Mouse (Mus musculus) R1 (cell line): ENCODE measurements around the gene Col2a1.

Source experiments
- DNase-seq: peaks from one replicate; pipeline ENCODE4 v3.0.0-alpha.2; 2018; ENCODE audit warnings: low read depth, low spot score

Col2a1 gene

DNA sequence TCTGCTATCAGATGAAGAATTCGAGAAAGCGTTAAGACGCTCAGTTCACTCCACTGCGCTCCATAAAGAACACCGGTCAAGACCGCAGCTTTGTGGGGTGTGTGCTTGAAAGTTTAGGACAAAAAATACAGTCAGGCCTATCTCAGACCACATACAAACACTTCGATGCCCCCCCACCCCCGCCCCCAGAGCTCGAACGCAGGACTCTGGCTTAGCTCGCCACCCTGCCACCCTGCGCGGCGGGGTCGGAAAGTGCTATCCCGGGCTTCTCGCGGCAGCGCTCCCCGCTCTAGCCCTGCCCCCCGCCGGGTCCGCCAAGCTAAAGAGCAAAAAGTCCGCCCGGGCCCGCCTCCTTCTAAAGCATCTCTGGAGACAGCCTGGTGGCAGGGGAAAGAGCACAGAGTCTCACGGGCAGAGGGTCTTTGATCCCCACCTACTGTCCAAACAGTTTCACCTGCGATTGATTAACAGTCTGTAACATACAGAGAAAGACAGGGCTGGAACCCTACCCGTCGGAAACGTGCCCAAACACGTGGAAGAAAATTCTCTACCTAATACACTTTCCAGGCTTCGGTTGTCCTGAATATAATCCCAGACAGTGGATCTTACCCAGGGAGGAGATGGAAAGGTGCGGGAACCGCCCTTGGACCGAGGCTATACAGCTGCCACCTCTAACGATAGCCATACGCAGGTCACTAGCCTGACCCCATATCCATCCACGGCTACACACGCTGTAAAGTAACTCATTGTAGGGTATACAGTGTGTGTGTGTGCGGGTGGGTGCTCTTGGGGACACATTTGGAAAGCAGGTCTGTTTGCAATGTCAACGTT, 1.3 kb downstream of the Col2a1 start:
- peak; percentile 47 for DNase-seq

DNA sequence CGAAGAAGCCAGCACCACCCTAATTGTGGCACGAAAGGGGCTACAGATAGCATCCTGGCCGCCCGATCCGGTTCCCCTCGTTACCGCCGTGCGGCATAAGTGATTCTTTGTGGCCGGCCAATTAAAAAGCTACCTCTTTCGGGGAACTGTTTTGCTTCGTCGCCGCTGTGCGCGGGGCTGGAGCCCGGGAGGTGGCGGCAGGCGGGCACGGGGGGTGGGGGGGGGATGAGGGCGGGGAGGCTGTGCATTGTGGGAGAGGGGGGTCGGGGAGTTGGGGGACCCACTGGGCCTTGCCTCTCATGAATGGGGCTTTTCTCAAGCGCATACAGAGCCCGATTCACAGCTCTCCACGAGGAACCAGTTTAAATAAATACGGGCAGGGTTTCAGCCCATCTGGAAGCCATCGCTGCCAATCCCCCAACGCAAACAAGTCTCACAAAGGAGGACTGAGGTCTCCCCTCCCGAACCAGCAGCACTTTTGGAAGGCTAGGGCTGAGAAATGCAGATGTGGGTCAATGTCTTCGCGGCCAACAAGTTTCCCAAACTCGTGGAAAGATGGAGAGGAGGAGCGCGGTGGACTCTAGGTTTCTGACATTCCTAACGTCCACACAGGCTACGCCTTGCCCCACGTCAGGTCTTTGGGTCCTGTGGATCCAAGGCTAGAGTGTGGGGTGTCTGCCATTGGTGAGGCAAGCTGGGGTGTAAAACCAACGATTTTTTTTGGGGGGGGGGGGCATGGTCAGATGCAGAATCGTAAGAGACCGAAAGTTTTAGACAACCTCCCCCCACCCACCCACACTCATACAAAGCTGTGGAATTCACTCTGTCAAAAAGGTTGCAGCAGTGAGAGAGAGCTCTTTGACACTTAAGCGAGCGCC, 2.1 kb downstream of the Col2a1 start:
- DNase-seq: no peak

DNA sequence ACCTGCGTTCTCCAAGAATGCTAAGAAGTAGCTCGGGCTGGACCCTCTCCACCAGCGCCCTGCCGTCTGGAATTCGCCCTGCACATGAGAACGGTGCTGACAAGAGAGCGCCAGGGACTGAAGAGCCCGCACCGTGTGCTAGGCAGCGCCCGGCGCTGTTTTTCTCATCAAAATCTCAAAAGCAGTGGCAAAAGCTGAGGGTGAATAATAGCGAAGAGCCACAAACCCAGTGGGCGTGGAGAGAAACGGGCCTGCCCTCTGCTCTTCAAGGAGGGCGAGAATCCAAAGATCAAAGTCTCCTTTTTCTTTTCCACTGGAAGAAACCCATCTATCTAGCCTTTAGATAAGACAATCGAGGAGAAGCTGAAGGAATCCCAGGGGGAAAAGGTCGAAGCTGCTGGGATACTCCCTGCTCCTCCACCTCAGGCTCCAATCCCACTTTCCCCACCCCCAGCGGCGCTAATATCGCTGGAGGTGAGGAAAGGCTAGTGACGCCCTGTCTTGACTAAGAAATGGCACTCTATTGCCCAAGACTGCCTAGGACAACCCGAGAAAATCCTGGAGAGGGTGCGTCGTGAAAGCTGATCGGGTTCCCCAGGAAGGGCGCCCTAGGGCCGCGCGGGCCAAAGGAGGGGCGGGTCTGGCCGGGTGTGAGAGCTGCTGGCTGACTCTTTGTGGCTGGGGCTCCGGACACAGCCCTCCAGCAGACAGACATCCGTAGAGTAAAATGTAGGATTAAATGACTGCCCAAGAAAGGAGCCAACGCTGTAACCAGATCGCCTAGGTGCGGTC, 3.0 kb downstream of the Col2a1 start:
- peak; percentile 44 for DNase-seq

DNA sequence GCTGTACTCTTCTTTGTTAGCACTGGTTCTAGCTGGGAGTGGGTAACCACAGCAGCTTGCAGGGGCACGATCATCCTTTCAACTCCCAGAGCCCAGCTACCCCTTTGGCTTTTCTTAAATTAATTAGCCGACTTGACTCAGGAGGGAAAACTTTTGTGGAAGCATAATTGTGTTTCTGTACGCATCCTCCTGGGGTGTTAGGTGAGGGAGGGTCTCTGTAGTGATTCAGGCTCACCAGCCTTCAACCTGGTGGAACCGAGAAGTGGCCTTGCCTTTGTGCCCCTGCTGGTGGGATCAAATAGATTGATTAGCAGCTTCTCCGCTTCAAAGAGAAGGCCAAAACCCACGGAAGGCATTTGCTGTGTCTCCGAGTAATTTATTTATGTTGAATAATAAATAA, 4.5 kb downstream of the Col2a1 start:
- no peak for DNase-seq

DNA sequence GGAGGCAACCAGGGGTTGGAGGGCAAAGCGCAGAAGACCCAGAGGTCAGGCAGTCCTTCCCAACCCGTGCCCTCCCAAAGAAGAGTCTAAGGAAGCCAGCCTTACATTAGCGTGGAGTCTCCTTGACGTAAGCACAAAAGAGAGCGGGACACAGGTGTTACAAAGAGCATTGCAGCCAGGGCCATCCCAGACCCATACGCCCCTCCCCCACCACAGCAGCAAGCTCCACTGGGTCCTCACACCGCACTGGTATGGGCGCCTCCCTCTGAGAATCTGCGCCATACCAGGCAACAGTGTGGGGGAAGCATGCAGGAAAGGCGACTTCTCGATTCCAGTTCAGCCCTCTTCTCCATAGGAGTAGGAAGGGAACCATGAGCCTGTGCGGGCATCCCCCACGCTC, 4.9 kb downstream of the Col2a1 start:
- no peak for DNase-seq

DNA sequence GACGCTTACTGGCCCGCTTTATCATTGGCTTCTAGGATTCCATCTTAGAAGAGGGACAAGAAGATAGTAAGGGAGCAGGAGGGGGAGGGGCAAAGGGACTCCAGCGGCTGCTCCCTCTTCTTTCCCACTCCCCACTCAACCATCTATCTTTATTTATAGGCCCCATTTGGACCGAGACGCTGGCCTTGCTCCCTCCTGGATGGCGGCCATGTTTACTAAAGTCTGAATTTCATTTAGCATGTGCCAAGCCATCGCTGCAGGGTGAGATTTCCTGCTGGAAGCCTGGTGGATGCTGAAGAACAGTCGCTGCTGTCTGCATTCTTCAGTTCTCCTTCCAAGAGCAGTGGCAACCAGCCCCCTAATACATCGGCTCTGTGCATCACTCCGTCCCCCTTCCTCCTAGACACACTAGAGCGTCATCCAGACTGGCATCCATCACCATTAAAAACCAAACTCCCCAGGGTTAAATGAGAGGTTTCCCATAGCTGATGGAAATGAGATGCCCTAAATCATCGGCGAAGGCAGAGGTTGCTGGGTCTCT, 7.7 kb downstream of the Col2a1 start:
- DNase-seq: no peak

DNA sequence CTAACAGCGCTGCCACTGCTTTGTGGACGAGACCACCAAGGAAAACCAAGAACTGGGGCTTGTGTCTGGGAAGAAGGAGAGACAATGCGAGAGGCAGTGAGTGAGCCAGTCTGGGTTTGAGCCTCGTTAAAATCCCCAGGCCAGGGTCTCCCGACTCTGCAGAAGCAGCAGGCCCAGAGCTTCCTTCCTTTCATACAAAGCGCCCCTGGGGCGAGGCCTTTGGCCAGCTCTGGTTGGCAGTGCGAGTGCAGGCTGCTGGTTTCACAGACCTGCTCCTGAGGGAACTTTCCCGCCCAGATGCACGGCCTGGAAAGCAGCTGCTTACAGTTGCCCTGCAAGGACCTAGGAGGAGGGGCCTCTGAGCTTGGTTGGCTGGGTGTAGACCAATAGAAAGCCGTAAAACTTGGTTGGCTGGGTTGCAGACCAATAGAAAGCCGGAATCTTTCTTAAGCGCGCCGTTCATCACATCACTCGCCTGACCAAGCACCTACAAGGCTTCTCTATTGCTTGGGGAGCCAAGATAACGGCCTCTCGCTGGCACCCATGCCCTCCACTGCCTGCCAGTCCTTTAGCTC, 11.7 kb downstream of the Col2a1 start:
- DNase-seq: peak; percentile 97

DNA sequence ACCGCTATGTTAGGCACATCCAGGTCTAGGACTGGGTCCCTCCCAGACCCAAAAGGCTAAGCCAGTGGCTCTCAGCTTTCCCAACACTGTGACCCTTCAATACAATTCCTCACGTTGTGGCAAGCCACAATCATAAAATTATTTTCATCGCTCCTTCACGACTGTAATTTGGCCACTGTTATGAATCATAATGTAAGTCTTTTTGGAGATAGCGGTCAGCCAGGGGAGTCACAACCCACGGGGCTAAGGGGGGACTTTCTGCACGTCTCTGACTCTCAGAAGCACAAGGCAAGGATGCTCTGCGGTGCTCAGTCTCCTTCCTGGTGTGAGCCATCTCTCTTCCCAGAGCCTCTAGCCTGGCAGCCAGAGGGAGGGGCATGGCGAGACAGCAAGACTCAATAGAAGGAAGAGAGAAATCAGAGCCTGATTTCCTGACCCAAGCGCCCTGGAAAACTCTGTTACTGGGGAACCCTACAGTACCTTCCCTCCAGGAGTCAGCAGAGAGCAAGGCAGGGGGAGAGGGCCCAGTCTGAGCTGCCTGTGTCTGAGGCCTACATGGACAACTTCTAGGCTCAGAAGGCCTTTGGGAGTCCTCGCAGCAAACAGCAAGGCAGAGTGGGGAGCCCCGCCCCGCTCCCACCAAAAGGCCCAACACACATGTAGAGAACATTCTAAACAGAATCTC, 12.3 kb downstream of the Col2a1 start:
- peak; percentile 59 for DNase-seq

DNA sequence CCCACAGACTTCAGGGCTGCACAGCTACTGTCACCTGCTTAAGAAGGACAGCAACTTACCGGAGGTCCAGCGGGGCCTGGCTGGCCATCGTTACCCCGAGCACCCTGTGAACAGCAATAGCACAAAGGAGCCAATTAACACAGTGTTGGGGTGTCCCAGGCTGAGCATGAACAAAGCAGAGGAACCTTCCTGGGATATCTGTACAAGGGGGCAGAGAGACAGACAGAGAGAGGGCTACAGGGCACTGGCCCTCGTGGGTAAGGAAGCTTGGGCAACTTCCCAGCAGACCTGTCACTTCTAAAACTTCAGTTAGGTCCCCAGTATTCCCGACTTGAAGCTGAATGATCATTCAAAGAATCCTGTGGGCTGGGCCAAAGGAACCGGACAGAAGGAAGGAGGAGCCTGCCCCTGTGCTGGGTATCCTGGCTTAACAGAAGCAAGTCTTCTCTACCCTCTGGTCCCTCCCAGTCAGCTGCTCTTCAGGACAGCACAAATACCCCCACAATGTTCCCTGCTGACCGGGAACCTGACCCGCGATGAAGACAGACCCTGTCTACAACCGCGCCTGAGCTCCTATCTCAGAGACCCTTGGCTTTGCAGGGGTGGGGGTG, 13.1 kb downstream of the Col2a1 start:
- no peak for DNase-seq

DNA sequence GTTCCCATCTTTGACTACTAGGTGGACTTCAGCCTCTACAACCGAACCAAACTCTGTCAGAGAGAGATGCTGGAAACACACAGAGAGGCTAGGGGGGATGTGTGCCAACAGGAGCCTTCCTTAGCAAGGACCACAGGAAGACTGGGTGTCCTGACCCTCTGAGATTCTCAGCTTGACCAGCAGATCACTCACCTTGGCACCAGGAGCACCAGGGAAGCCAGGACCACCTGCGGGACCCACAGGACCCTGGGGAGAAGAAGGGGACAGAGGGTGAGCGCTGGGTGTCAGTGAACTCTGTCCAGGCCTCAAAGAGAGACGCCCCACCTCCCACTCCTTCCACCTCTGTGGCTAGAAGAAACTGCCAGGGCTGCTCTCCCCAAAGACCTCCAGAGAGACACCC, 13.8 kb downstream of the Col2a1 start:
- no peak for DNase-seq

DNA sequence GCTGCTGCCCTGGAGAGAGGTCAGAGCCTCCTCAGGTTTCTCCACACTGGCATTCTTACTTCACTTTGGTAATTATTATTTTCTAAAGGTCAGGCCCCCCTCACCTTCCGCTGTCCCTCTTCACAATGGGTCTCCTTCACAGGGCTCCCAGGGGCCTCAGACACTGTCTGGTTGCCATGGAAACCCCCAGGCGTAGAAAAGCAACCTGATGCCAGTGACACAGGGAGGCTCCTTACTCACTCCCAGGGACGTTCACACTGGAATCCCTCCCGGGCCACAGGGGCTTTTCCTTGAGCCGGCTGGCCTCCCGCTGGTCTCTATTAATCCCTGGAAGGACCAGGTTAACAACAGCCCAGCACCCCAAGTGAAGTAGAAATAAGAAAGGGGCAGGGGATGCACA, 14.4 kb downstream of the Col2a1 start:
- DNase-seq: peak; percentile 91

DNA sequence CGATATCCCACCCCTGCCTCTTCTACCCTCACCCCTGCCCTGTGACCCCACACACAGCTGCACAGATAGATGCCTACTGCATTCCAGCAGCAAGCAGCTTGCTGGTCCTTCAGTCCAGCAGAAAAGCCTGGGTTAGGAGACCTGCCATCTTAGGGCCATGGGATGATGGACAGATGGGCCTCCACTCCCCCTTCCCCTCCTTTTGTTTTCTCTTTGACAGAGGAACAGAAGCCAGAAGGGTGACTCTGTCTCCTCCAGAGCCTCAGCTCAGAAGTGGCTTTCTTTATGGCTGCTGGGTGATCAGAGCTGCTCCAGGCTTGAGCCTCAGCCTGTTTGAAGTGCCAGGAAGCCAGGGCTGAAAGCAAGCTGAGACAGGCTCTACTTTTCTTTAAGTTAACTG, 15.0 kb downstream of the Col2a1 start:
- no peak for DNase-seq

DNA sequence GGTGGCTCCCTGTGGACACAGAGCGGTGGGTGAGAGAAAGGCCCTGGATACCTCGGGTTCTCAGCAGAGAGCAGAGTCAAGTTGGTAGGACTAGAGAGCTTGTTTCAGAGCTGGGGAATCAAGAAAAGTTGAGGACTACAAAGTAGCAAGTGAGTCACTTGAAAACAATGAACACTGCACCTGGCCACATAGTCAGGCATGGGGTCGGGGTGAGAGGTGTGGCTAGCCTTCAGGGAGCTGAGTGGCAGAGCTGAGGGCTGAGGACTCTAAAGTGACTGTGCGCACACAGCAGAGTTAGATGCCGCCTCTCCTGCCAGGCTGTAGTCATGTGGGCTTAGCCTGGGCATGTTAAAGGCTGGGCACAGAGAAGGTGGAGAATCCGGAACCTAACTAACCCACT, 22.9 kb downstream of the Col2a1 start:
- DNase-seq: no peak

DNA sequence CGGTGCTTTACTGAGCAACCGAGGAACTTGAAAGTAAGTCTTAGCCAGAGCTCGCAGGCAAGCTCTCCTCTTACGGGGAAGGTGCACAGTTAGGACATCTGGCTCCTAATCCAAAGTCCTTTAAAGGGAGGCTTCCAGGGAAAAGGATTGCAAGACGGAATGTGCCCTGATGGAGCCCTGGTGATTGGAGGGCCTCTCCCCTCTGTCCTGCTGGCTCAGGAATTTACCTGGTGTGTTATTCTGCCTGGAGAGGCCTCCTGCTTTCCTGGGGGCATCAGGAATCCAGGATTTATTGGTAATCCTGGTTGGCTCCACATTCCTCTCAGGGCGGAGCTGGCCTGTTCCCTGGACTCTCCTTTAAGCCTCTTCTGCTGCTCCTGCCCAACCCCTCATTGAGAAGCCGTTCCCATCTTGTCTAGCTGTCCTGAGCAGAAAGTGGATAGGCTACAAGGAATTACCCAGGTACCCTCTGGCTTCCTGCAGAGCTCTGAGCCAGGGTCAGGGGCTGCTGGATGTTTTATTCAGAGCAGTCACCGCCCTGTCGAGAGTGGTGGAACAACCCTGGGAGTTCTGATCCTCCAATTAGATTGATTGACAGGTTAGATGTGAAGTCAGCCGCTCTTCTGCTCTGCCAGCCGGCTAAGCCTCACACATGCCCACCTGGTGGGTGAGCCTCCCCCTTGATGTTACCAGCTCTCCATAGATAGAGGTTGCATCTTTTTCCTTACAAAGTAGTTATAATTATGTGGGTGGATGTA, 31.1 kb downstream of the Col2a1 start:
- DNase-seq: peak; percentile 88

DNA sequence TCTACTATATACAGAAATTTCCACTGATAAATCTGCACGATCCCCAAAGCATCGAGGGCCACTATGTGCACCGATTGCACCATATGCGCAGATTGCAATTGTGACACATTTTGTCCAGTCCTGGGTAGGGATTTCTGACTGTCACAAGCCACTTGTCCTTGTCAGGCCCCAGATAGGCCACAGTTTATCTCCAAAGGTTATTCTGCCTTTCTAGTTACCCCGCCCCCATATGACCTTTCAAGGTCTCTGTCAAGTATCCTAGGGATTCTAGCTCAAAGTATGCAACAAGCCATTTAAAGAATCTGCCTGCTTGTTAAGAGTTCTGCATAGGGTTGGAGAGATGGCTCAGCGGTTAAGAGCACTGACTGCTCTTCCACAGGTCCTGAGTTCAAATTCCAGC, 31.9 kb downstream of the Col2a1 start:
- peak; percentile 75 for DNase-seq

DNA sequence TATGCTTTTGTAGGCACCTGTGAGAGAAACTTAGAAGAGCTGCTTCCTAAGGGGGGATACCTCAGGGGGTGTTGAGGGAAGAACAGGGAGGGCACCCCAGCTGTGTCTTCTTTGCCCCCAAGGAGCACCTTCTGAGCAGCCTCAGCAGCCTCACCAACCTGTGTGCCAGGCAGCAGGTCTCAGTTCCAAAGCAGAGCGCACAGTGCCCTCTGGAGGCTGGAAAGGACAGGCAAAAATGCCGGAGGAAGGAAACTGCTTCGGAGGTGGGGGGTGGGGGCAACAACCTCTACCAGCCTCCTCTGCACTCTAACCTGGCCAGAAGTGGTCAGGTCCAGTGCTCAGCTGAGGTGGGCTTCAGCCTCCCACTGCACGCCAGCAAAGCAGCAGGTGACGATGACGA, 34.2 kb downstream of the Col2a1 start:
- peak; percentile 62 for DNase-seq

DNA sequence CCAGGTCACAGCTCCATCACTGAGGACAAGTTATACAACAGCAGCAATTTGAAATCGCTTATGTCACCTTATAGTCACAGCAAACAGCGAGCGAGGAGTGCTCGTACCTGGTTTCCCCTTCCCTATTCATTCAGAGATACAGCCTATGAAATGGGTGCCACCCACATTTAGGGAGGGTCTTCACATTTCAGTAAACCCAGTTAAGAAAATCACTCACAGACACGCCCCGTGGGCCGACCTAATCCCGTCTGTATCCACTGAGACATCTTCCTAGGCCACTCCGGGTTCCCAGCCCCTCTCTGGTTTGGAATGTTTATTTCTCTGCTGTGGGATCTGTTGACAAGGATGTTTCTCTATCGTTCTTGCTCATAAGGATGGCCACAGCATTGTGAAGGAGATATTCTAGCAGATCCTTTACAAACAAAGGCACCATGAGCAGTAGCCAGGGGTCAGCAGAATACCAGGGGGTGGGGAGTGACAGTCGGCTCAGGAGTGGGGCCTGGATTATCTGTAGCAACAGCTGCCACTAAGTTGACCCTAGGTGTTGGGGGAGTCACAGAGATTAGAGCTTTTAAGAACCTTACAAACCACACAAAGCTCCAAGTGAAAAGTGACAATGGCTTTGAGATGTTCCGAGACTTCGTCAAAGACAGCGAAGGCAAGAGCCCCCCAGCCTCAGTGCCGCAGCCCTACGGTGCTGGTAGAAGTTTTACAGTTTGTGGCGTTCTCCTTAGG, 39.0 kb downstream of the Col2a1 start:
- no peak for DNase-seq

DNA sequence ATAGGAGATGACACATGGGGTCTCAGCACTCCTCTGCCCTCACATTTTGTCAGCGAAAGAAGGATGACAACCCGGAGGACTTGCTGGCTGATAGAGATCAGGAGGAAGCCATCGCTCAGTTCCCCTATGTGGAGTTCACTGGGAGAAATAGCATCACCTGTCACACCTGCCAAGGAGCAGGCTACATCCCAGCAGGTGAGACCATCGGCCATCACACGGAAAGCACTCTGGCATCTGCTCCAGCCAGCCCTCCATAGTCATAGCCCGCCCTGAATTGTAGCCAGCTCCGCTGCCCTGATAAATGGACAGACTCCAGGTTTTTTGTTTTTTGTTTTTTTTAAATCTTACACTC, 39.7 kb downstream of the Col2a1 start:
- DNase-seq: no peak
